8 mouse cellular contexts compared by ENCODE assay signal in genomic region chr9:59281871-59282682, GRCm38 (mm10). TPM values are rescaled to one million over a fixed set of nuclear protein-coding genes. Genes with fewer than 3 reads are reported as not detected.
DNase-seq lines count a peak whose midpoint lies in the region; ATAC-seq and TF ChIP-seq lines count a peak whose summit lies in the region.

No protein-coding gene starts in this region.

- peaks cover 0 to 15% of the 10 kb centered on the region in 2 experiments; a peak in 2 of 4 replicates for H3K36me3 ChIP-seq in MEL (ENCODE audit: control insufficient read depth in 1 of 2, insufficient read depth in 2 of 2, low read length in 2 of 2)
- no peaks in the 10 kb centered on the region for H3K36me3 ChIP-seq in lung, embryonic 16.5 days (ENCODE audit: control insufficient read depth, insufficient read depth, low read length)
- H3K36me3 ChIP-seq in thymus, adult 2 months (ENCODE audit: control insufficient read depth, insufficient read depth, low read length): no peaks in the 10 kb centered on the region

- H3K27ac ChIP-seq in MEL (ENCODE audit: control insufficient read depth, low read depth, low read length): no peak overlapping the region
- no peak overlapping the region for H3K27ac ChIP-seq in cerebellum, adult 2 months (ENCODE audit: insufficient read depth, low read length)
- no peak overlapping the region for H3K27ac ChIP-seq in lung, embryonic 16.5 days (ENCODE audit: low read length)
- H3K27ac ChIP-seq in thymus, adult 2 months (ENCODE audit: control insufficient read depth, insufficient read depth, low read length): no peak overlapping the region

- H3K27me3 ChIP-seq in MEL (ENCODE audit: control insufficient read depth in 1 of 2, insufficient read depth in 2 of 2, low read length in 2 of 2): no peaks in the 10 kb centered on the region
- no peaks in the 10 kb centered on the region for H3K27me3 ChIP-seq in cerebellum, adult 2 months (ENCODE audit: control insufficient read depth, insufficient read depth, low read length)
- no peaks in the 10 kb centered on the region; the same call in 1 of the 2 replicates for H3K27me3 ChIP-seq in lung, embryonic 16.5 days (ENCODE audit: control insufficient read depth, insufficient read depth, low read depth, low read length)
- no peaks in the 10 kb centered on the region for H3K27me3 ChIP-seq in thymus, adult 2 months (ENCODE audit: control insufficient read depth, insufficient read depth, low read length)

- no peaks in the 10 kb centered on the region for H3K79me2 ChIP-seq in MEL (ENCODE audit: control insufficient read depth, insufficient read depth, low read length, poor library complexity)

- peak overlapping the region; percentile 54 to 65 for H3K4me3 ChIP-seq in MEL (ENCODE audit: control insufficient read depth in 1 of 2, insufficient read depth in 1 of 2, low read depth in 2 of 2, low read length in 2 of 2)
- peak overlapping the region; percentile 23 for H3K4me3 ChIP-seq in cerebellum, adult 2 months (replicated peaks; ENCODE audit: insufficient read depth, low read depth, low read length)
- no peak overlapping the region for H3K4me3 ChIP-seq in lung, embryonic 16.5 days (ENCODE audit: low read length)
- no peak overlapping the region for H3K4me3 ChIP-seq in thymus, adult 2 months (ENCODE audit: control insufficient read depth, insufficient read depth, low read length)

- WGBS in cerebellum, adult 2 months: 13% methylated on average over 23 of the region's 27 CpGs
- WGBS in lung, embryonic 16.5 days: 30% methylated on average over 25 of the region's 27 CpGs
- 35% methylated on average over 27 of the region's 27 CpGs for WGBS in thymus, adult 2 months

- peak overlapping the region; percentile 49 for H3K4me2 ChIP-seq in lung, embryonic 16.5 days (ENCODE audit: low read depth, low read length)

- peak; percentile 85 for DNase-seq in MEL (ENCODE audit: low read depth, low spot score)
- peak; percentile 79 to 84 for DNase-seq in cerebellum, adult 2 months
- peak; percentile 87 to 91 for DNase-seq in layer of hippocampus, postnatal 10 days (ENCODE audit: low spot score in 2 of 2)
- peak; percentile 56 for DNase-seq in ovary, postnatal 10 days (ENCODE audit: low spot score)
- DNase-seq in thymus, adult 2 months: peak; percentile 60

- peak overlapping the region; percentile 32 for H3K9ac ChIP-seq in MEL (ENCODE audit: control insufficient read depth, low read depth, low read length, poor library complexity, severe bottlenecking)
- no peak overlapping the region; the same call in 1 of the 2 replicates for H3K9ac ChIP-seq in lung, embryonic 16.5 days (ENCODE audit: low read length)

- TF ChIP-seq EP300 in MEL (IDR thresholded peaks at IDR 0.05; ENCODE audit: low read depth in 1 of 2, low read length in 2 of 2): no peak

- TF ChIP-seq RAD21 in MEL (IDR thresholded peaks at IDR 0.05; ENCODE audit: low read depth, low read length): peak; percentile 66

- TF ChIP-seq CTCF in MEL (IDR thresholded peaks at IDR 0.05 in 2 of 3, conservative IDR thresholded peaks at IDR 0.05 in 1 of 3; ENCODE audit: control insufficient read depth in 1 of 3, insufficient read depth in 1 of 3, low read depth in 2 of 3, low read length in 3 of 3, poor library complexity in 1 of 3, severe bottlenecking in 1 of 3): peak; percentile 71 to 89 (median 74)
- TF ChIP-seq CTCF in cerebellum, adult 2 months (IDR thresholded peaks at IDR 0.05; ENCODE audit: borderline replicate concordance, insufficient read depth, low read depth, low read length): peak; percentile 82
- TF ChIP-seq CTCF in thymus, adult 2 months (IDR thresholded peaks at IDR 0.05; ENCODE audit: borderline replicate concordance, control insufficient read depth, extremely low read depth, insufficient read depth, low read length, poor library complexity): peak; percentile 92

- H3K4me1 ChIP-seq in MEL (ENCODE audit: control insufficient read depth in 1 of 2, insufficient read depth in 2 of 2, low read length in 2 of 2): peaks cover 9 to 29% of the 10 kb centered on the region in 2 experiments
- no peaks in the 10 kb centered on the region for H3K4me1 ChIP-seq in cerebellum, adult 2 months (ENCODE audit: control insufficient read depth, insufficient read depth, low read length)
- H3K4me1 ChIP-seq in lung, embryonic 16.5 days (replicated peaks; ENCODE audit: control insufficient read depth, insufficient read depth, low read length): peaks cover 7% of the 10 kb centered on the region
- no peaks in the 10 kb centered on the region for H3K4me1 ChIP-seq in thymus, adult 2 months (replicated peaks; ENCODE audit: control insufficient read depth, insufficient read depth, low read length)

- no peaks in the 10 kb centered on the region for H3K9me3 ChIP-seq in MEL (replicated peaks; ENCODE audit: insufficient read depth, low read length)
- no peaks in the 10 kb centered on the region for H3K9me3 ChIP-seq in lung, embryonic 16.5 days (ENCODE audit: control insufficient read depth, low read length)

- ATAC-seq in frontal cortex, adult (ENCODE audit: low TSS enrichment): peak; percentile 94
- peak; percentile 65 to 76 for ATAC-seq in hematopoietic stem cell, adult 5-6 weeks (replicated peaks in 1 of 2; ENCODE audit: insufficient read depth in 1 of 2, low FRiP score in 2 of 2, low TSS enrichment in 1 of 2, low read depth in 1 of 2, poor library complexity in 2 of 2, severe bottlenecking in 2 of 2)
- ATAC-seq in lung, embryonic 16.5 days (ENCODE audit: low read depth): peak; percentile 77; the same call in 1 of the 2 replicates

- no peak for TF ChIP-seq POLR2A in MEL (IDR thresholded peaks at IDR 0.05; ENCODE audit: control insufficient read depth in 1 of 2, insufficient read depth in 1 of 2, low read depth in 1 of 2, low read length in 2 of 2, poor library complexity in 1 of 2)
- TF ChIP-seq POLR2A in cerebellum, adult 2 months (IDR thresholded peaks at IDR 0.05; ENCODE audit: borderline replicate concordance, insufficient read depth, low read length): no peak
- no peak for TF ChIP-seq POLR2A in thymus, adult 2 months (IDR thresholded peaks at IDR 0.05; ENCODE audit: control insufficient read depth, extremely low read depth, insufficient read depth, low read length, poor library complexity)

TF ChIP-seq in MEL, 35 proteins besides CTCF, POLR2A, EP300 and RAD21:
- TF ChIP-seq ZC3H11A (IDR thresholded peaks at IDR 0.05; ENCODE audit: low read depth, low read length) (peak; percentile 25; the same call in 1 of the 2 replicates), ELF1 (IDR thresholded peaks at IDR 0.05; ENCODE audit: low read depth, low read length) (peak; percentile 44; the same call in 1 of the 2 replicates), SMC3 (IDR thresholded peaks at IDR 0.05; ENCODE audit: low read depth, low read length) (peak; percentile 60), ETS1 (IDR thresholded peaks at IDR 0.05; ENCODE audit: low read depth, low read length) (no peak), CHD2 (IDR thresholded peaks at IDR 0.05; ENCODE audit: low read length) (no peak), MXI1 (IDR thresholded peaks at IDR 0.05; ENCODE audit: low read depth, low read length) (peak; percentile 10; the same call in 1 of the 2 replicates), USF1 (IDR thresholded peaks at IDR 0.05; ENCODE audit: low read depth, low read length) (no peak), MAZ (IDR thresholded peaks at IDR 0.05; ENCODE audit: low read depth, low read length) (no peak)

RNA-seq across cellular contexts. Expression of gene Adpgk, which starts 9.3 kb away (rescaled TPM):
- total RNA-seq in MEL (2012; rRNA removed): 19.4 and 26.2 TPM in 2 replicates
- polyA plus RNA-seq in MEL (2012; ENCODE audit: insufficient read depth in 1 of 2, insufficient read length in 2 of 2, low read depth in 1 of 2, low replicate concordance in 2 of 2, missing spikeins in 1 of 2): 10 to 100 TPM in 1 of 2 experiments, not detected in 1; 29.8 TPM
- 18.7 and 20.0 TPM in 2 replicates for polyA plus RNA-seq in cerebellum, adult 2 months (2012; rRNA removed)
- 61.0 and 95.3 TPM in 2 replicates for total RNA-seq in hematopoietic stem cell, adult 5-6 weeks (2017)
- 10 to 100 TPM; 19.6 to 20.8 TPM for total RNA-seq in layer of hippocampus, postnatal 10 days (2021)
- 34.5 and 38.3 TPM in 2 replicates for polyA plus RNA-seq in lung, embryonic 16.5 days (2015; fragmentation: Nextera tagmentation; extraction: Ambion mirVana)
- 20.2 and 24.8 TPM in 2 replicates for polyA plus RNA-seq in thymus, adult 2 months (2012; rRNA removed)

Comparison
In these comparisons a context has a peak if more than half of its experiments do, and no peak if none do; other contexts are left out.
1. H3K4me3 ChIP-seq: peak in MEL (2 of 2) and cerebellum, adult 2 months (single experiment); none in lung, embryonic 16.5 days (single experiment) and thymus, adult 2 months (single experiment).
2. Peak in every context shown above with its lines, with median percentiles within 50 percentile points of each other: DNase-seq, CTCF ChIP-seq and ATAC-seq.